Mouse (Mus musculus) cerebellum, adult 2 months (tissue): ENCODE data around the gene Mfsd8. TPM values are rescaled to one million over a fixed set of nuclear protein-coding genes. Genes with fewer than 3 reads are reported as not detected.
"Not testable (repeated sequence)": the region's sequence is repeated elsewhere in the genome, so short reads cannot be mapped to it uniquely, and the experiment has no call there.

Experiments
- DNase-seq, 2 experiments: peaks; one replicate each; pipeline ENCODE4 v3.0.0; 2021
- H3K27ac ChIP-seq: fragments of 200-500 bp; 2 replicates; pipeline ENCODE4 v1.5.1; 2012; ENCODE audit warnings: low read length, control low read depth, inconsistent platforms; ENCODE audit not compliant: insufficient read depth
- H3K27me3 ChIP-seq: fragments of 200-500 bp; 2 replicates; pipeline ENCODE4 v1.6.1; 2012; ENCODE audit warnings: inconsistent platforms, mild to moderate bottlenecking, low read length, moderate library complexity; ENCODE audit not compliant: control insufficient read depth, insufficient read depth
- H3K4me1 ChIP-seq: fragments of 200-500 bp; 2 replicates; pipeline ENCODE4 v1.6.1; 2011; ENCODE audit warnings: low read length; ENCODE audit not compliant: control insufficient read depth, insufficient read depth
- H3K4me3 ChIP-seq: fragments of 200-500 bp; replicated peaks from 2 replicates; pipeline ENCODE3; 2011; ENCODE audit warnings: mild to moderate bottlenecking, low read depth, low read length, control low read depth; ENCODE audit not compliant: insufficient read depth
- CTCF ChIP-seq: fragments of 200-500 bp; IDR thresholded peaks from 2 replicates; pipeline ENCODE4 v1.5.1; 2011; ENCODE audit warnings: low read depth, mild to moderate bottlenecking, control low read depth, low read length, moderate library complexity, borderline replicate concordance; ENCODE audit not compliant: insufficient read depth
- POLR2A ChIP-seq: fragments of 200-500 bp; IDR thresholded peaks from 2 replicates; pipeline ENCODE4 v1.6.1; 2011; ENCODE audit warnings: low read length, control low read depth, borderline replicate concordance; ENCODE audit not compliant: insufficient read depth
- WGBS: fragments of 180-500 bp; shearing (Covaris S2); methylation state at CpG from one replicate; pipeline ENCODE4 v1.1.7; 2018; 5-methylcytosine and 5-hydroxymethylcytosine counted together
- polyA plus RNA-seq: library from polyadenylated mRNA; depleted of rRNA; stranded (reverse); fragments of >200 nt; gene quantifications from 2 replicates; pipeline ENCODE4 v1.2.3, GENCODE M21; 2012; rRNA removed

Gene Mfsd8
- 8.8 and 9.1 TPM in 2 replicates for polyA plus RNA-seq

GRCm38 (mm10) chr3:40846473-40846956 is at the start of gene Mfsd8:
Gene Mfsd8 (minus strand): TSS chr3:40846886.
- peak; percentile 98 to 99 for DNase-seq
- WGBS = under 1% methylated on average over 39 of the region's 39 CpGs
- H3K4me3 ChIP-seq = peak within 1 kb of the TSS; percentile 72

DNA sequence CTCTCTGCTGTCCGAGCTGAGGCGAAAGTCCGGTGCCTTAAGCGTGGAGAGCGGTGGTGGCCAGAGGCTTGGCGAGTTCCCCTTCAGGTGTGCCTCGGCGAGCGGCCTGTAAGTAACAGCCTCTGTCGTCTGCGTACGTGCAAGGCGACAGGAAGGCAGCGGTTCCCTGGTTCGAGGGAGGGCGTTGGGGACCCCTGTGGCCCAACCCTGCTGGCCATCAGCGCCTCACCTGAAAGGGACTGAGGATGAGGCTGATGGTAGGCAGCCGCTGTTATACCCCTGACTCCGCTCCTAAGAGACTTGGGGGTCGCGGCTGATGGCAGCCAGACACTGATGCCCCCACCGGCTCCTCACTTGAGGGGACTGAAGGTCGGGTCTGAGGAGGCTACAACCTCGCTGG is 47.6 kb upstream of the Mfsd8 start:
- H3K27me3 ChIP-seq, H3K4me1 ChIP-seq: not testable (repeated sequence)
- peak overlapping the region; percentile 83 for H3K27ac ChIP-seq
- under 1% methylated on average over 21 of the region's 24 CpGs for WGBS
- H3K4me3 ChIP-seq = peak overlapping the region; percentile 88
- DNase-seq = peak in 1 of 2 experiments; percentile 62

More at GRCm38 (mm10) chr3:40846473-40846956, at the start of gene Mfsd8:
- not testable (repeated sequence) for H3K27me3 ChIP-seq, H3K4me1 ChIP-seq
- TF ChIP-seq CTCF = peak; percentile 52
- TF ChIP-seq POLR2A = peak; percentile 56; the same call in 1 of the 2 replicates
- H3K27ac ChIP-seq = peak within 1 kb of the TSS; percentile 57

- TF ChIP-seq CTCF = peak; percentile 47; the same call in 1 of the 2 replicates
- peak overlapping the region; percentile 74 for H3K4me3 ChIP-seq
- H3K4me1 ChIP-seq, H3K27me3 ChIP-seq: not testable (repeated sequence)
- DNase-seq = peak; percentile 99 to 100
- WGBS = under 1% methylated on average over 38 of the region's 38 CpGs
- peak overlapping the region; percentile 14; the same call in 1 of the 2 replicates for H3K27ac ChIP-seq
Observed at GRCm38 (mm10) chr3:40893816-40894258, 47.2 kb upstream of the Mfsd8 start.

- H3K27ac ChIP-seq, DNase-seq, H3K27me3 ChIP-seq, H3K4me3 ChIP-seq, H3K4me1 ChIP-seq: not testable (repeated sequence)
- 92% methylated on average over 3 of the region's 3 CpGs for WGBS
Observed at GRCm38 (mm10) chr3:40853123-40853738, 6.5 kb upstream of the Mfsd8 start.

DNA sequence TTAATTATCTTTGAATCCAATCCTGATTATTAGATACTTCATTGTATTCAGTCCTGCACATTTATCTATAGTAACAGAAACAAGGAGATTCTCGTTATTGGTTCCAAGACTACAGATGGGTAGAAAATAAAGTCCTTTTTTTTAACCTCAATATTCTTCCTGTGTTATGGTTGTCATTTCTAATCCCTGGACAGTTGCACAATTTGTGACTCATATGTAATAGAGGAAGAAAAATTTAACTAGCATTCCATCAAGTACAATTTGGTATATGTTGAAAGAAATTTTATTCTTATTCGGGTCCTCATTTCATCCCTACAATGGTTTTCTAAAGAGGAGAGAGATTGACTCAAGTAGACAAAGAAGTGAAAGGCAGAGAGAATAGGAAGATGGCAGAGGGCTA is 1.2 kb upstream of the Mfsd8 start:
- DNase-seq, H3K27me3 ChIP-seq, H3K4me1 ChIP-seq, H3K27ac ChIP-seq, H3K4me3 ChIP-seq: not testable (repeated sequence)
- WGBS = 75% methylated on average over 2 of the region's 2 CpGs

GRCm38 (mm10) chr3:40847018-40847417 is 332 bp upstream of the Mfsd8 start:
- peak; percentile 84 to 85 for DNase-seq
- peak overlapping the region; percentile 58 for H3K4me3 ChIP-seq
- peak overlapping the region; percentile 26 for H3K27ac ChIP-seq
- WGBS = 1% methylated on average over 19 of the region's 21 CpGs
- not testable (repeated sequence) for H3K27me3 ChIP-seq, H3K4me1 ChIP-seq
- TF ChIP-seq CTCF = peak; percentile 52; the same call in 1 of the 2 replicates

- 4% methylated on average over 3 of the region's 4 CpGs for WGBS
- DNase-seq = not testable (repeated sequence)
- peak within 1 kb of the TSS; percentile 57 for H3K27ac ChIP-seq
Observed at GRCm38 (mm10) chr3:40846957-40847017, 101 bp upstream of the Mfsd8 start, which contains the start of gene Abhd18. Gene Abhd18 (plus strand): TSS chr3:40846970.

DNA sequence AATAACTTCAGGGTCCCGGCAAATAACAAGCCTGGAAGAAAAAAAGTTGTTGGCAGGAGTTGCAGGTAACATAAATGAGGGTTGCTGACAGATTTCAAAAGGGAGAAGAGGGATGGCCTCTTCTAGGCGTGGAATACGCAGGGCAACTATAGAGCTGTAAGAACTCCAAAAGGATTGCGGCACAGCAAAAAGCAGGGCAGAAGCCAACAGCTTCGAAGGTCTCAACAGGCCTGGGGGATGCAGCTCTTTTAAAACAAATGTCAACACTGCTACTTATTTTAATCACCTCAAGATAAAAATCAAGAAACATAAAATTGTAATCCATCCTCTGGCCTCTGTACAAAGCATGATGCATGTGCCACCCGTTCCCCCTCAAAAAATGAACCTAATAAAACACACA is 1.2 kb downstream of the Mfsd8 start:
- not testable (repeated sequence) for H3K27ac ChIP-seq, H3K4me1 ChIP-seq, H3K27me3 ChIP-seq, H3K4me3 ChIP-seq
- 57% methylated on average over 6 of the region's 6 CpGs for WGBS
- peak; percentile 21 to 27 for DNase-seq

More at GRCm38 (mm10) chr3:40846957-40847017, 101 bp upstream of the Mfsd8 start, which contains the start of gene Abhd18:
- not testable (repeated sequence) for H3K27me3 ChIP-seq, H3K4me1 ChIP-seq
- peak within 1 kb of the TSS; percentile 72 for H3K4me3 ChIP-seq

DNA sequence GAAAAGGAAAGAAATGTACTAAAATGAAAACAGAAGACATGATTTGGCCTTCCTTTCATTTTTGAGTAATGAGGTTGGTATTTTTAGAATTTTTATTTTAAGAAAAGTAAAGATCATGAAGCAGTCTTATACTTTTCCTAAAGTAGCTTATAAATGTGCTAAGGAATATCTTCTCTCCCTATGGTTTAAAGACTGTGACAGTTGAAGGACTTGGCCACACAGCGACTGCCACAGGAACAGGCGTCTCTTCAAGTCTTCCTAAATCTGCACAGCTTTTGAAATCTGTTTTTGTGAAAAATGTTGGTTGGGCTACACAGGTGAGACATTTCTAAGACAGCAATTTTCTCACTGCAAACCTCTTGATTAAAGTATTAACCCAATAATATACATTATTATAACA is 33.4 kb downstream of the Mfsd8 start:
- H3K4me1 ChIP-seq = no peaks in the 10 kb centered on the region
- no peak overlapping the region for H3K27ac ChIP-seq
- 97% methylated on average over 2 of the region's 2 CpGs for WGBS
- no peaks in the 10 kb centered on the region for H3K27me3 ChIP-seq
- no peak overlapping the region for H3K4me3 ChIP-seq
- no peak for DNase-seq
- TF ChIP-seq POLR2A (no peak), CTCF (no peak)
